Mouse (Mus musculus): ENCODE results near the gene Vps13a. TPM values are rescaled to one million over a fixed set of nuclear protein-coding genes. Genes with fewer than 3 reads are reported as not detected.
"Not testable (repeated sequence)": the region's sequence is repeated elsewhere in the genome, so short reads cannot be mapped to it uniquely, and the experiment has no call there.

The Vps13a gene
- total RNA-seq, 4 experiments from 2014 or later, result 33.9 to 48.8 (median 43.2) TPM

DNA sequence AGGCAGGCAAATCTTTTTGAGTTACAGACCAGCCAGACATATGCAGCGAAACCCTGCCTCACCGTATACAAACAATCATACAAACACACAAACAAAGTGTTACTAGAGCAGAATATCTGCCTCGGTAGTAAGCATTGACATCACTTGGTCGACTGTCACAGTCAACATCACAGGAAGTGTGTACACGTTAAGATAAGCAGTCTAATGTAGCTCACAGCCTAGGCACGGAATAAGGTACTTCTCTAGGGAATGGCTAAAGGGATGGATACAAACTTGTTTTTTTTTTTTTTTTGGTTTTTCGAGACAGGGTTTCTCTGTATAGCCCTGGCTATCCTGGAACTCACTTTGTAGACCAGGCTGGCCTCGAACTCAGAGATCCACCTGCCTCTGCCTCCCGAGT, 23.3 kb downstream of the Vps13a start:
- DNase-seq, result not testable (repeated sequence)

GRCm38 (mm10) chr19:16755854-16756253, 24.9 kb downstream of the Vps13a start:
- no peak for DNase-seq

DNA sequence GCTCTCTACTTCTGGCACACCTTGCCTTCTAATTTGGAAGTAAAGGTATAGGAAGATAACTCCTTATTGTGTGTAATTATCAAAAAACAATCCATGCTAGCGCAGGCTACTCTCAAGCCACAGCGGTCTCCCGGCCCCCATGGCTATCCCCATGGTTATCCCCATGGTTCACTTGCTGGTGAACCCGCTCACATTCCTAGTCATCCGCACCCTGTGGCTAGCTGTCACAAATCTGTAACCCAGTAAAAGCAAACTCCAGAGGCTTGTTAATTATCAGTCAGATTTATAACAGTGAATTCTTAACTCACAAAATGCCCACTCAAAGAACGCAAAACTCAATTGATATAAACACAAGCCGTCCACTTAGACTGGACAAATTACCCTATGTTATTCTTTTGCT, 25.5 kb downstream of the Vps13a start:
- DNase-seq, result no peak

GRCm38 (mm10) chr19:16753151-16753550, 27.6 kb downstream of the Vps13a start:
- no peak for DNase-seq

- no peak for DNase-seq
Measured at GRCm38 (mm10) chr19:16736854-16737253, 43.9 kb downstream of the Vps13a start.

- DNase-seq, result no peak
Measured at GRCm38 (mm10) chr19:16728729-16729128, 52.0 kb downstream of the Vps13a start.

- no peak for DNase-seq
Measured at GRCm38 (mm10) chr19:16715249-16715648, 65.5 kb downstream of the Vps13a start.

DNA sequence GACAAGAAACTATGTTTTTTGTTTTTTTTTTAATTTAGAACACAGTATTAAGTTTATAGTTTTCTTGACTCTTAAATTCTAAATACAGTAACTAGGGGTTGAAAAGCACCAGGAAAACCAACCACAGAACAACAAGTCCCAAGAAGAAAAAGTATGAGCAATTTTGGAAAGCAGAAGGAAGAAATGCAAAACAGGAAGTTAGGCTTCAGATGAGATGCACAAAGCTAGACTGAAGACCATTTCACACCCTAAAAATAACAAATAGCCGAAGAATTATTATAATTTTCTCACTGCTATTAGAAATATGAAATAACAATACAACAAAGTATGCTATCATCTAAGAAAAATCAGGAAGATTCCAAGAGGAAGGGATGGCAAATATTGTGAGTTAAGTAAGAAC, 78.9 kb downstream of the Vps13a start:
- DNase-seq, result no peak

DNA sequence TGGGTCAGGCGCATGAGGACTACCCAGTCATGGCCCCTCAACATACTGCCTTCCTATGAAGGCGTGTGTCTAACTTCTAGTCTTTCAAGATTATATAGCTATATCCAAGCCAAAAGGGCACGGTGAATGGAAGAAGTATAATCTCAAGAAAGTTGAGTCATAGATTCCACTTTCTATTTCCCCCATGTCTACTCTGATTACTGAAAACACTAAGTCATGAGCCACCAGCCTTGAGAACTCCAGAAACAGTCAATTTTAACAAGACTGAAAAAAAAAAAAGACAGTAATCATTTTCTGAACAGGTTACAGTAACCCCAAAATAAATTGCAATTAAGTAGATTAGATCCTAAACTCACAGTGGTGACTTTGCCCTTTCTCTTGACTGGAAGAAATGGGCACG, 95.8 kb downstream of the Vps13a start:
- no peak for DNase-seq

DNA sequence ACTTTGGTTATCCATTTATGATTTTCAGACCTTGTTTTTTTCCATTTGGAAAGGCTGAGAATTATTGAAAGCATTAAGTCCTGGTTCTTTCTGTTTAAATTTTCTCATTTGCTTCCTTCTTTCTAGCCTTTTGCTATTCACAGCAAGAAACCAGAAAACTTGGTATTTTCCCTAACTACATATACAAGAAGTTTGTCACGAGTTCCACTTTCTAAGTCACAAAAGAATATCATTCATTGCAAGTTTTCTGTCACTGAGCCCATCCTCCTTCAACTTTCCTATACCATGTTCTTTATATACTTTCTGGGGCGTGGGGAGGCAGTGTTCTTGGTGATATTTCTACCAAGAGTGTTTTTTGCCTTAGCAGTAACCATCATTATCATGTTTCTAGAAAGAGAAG, 96.5 kb downstream of the Vps13a start:
- no peak for DNase-seq

DNA sequence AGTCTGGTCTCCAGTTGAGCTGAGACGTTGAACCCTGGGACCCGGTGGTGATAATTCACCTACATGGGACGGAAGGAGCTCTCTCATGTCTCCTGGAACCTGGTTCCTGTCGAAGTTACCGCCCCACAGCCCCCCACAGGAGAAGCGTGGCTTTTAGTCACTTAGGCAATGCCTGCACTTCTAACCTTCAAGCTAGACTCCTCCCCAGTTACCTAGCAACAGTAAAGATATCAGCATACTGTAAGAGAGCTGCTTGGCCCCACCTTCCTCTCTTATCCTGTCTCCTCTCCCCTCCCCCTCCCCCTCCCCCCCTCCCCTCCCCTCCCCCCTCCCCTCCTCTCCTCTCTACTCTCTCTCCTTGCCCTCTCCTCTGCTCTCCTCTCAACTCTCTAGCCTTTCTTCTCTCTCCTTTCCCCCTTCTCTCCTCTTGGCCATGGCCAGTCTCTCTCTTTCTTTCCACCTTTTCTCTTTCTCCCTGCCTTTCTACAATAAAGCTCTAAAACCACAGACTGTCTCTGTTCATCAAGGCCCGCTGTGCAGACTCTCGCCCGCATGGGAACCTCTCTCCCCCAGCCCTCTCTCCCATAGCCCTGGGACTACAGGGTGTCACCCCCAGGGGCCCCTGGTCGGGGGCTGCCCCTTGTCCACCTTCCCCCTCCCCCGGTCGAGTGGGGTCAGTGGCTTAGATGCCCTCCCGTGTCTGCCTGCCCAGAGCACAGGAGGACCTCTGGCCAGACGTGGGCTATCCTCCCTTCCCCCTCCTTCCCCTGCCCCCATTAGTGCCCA, 154.9 kb downstream of the Vps13a start:
- no peak for DNase-seq

DNA sequence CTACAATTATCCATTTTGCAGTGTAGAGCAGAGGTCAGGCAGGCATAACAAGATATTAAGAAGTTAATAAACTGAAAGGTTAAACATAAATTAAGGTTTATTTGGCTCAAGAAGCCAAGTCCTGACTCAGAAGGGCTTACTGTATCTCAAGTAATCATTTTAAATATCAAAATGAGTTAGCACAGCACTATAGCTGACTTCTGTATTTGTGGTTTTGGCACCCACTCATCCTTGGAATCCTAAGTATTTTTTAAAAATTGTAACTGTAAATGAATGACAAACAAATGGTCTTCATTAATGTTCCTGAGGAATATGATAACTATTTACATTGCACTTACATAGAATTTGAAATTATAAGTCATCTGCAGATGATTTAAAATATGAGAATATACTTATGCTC, 155.7 kb downstream of the Vps13a start:
- DNase-seq, result no peak

DNA sequence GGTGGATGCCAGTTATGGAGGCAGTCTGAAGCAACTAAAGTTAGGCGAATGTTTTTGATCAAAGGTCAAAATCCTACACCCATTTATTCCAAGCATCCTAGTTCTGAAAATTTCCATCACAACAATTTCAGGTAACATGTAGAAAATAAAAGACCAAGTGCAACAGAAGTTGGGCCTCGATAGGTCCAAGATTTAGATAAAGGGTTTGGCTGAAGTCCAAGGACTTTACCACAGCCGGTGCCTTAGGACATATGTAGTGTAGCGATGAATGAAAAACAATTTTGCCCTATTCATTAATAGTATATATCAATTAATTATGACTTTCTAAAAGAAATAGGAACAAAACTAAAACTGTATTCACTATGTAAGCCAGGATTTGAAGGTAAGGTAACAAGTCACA, 157.6 kb downstream of the Vps13a start:
- no peak for DNase-seq

- DNase-seq, result no peak
Measured at GRCm38 (mm10) chr19:16607634-16608033, 173.1 kb downstream of the Vps13a start.

- no peak for DNase-seq
Measured at GRCm38 (mm10) chr19:16602026-16602425, 178.7 kb downstream of the Vps13a start.

GRCm38 (mm10) chr19:16599298-16599970, 181.3 kb downstream of the Vps13a start:
- peak; percentile 48 for DNase-seq

DNA sequence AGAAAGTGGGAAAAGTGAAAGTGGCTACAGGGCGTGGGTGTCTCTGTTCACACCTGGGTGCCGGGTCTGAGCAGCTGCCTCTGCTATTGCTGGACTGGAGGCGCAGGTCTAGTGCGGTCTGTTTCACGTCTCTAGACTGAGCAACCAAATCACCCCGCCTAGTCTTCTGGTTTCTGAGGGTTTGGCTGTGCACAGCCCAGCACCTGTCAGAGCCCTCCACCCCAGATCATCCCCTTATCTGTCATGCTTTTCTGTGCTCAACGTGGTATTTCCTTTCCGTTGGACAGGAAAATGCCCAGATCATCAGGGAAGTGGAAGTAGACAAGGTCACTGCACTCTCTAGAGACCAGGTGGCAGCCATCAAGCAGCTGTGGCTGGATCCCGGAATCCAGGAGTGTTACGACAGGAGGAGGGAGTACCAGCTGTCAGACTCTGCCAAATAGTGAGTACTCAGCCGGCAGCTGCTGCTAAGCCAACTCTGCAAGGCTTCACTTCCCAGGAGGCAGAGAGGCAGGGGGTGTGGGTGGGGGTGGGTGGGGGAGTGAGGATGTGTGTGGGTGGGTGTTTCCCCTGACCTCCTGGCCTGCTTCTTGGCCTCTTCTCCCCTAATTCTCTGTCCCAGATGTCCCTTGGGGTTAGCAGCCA, 182.0 kb downstream of the Vps13a start:
- DNase-seq, result no peak

GRCm38 (mm10) chr19:16597216-16597615, 183.5 kb downstream of the Vps13a start:
- no peak for DNase-seq

DNA sequence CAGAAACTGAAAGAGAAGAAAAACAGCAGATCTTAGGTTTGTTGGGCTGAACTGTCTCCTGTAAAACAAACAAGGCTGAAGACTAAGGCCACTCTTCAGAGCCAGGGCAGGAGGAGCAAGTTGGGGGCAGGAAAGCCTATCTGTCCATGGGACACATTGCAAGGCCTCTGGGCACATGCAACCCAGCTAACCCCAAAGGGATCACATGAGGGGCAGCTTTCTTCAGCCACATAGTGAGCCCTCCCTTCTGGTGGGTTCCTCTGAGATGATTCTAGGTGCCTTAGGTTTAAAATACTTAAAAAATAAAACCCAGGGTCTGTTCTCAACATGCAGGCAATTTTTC, 186.8 kb downstream of the Vps13a start:
- no peak for DNase-seq

DNA sequence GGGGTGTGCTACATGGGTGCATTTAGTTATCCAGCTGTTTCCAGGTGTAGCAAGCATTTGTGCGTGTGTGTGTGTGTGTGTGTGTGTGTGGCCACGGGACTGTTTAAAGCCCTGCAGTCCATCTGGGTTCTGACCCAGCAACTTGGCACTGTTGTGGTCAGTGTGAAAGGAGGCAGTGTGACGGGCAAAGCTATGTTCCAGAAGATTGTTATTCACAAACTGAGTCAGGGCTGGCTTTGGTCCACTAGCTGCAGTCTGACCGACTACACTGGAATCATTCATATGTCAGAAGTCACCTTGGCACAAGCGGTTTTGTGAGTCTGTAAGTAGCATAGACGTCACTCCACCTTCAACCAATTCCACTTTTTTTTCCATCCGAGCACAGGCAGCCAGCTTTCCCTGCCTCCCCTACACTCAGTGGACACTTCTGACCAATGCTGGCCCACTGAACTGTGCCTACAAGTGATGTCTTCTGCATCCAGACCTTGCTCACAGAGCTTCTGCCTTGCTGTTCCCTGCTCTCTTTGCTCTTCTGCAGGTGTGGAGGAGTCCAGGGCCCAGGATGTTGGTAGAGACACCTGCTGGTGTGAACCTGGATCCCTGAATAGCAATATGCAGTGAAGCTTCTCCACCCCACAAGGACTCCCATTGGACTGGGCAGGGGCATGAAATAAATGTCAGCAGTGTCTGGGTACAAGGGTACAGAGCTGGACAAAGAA, 187.3 kb downstream of the Vps13a start:
- peak; percentile 84 for DNase-seq

DNA sequence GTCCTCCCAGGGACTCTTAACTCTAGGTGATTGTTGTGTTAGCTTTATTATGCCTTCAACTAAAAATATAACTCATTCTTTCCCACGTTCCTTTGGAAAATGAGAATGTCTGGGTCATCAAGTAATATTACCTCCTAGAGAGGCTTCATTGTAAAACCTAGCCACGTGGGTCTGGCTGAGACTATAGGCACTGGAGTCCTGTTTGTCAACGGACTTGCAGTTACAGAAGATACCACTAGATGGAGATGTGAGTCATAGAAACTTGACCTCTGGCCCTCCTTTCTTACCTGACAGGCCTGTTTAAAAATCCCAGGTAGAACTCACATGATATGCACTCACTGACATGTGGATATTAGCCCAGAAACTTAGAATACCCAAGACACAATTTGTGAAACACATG, 195.4 kb downstream of the Vps13a start:
- DNase-seq, result no peak

DNA sequence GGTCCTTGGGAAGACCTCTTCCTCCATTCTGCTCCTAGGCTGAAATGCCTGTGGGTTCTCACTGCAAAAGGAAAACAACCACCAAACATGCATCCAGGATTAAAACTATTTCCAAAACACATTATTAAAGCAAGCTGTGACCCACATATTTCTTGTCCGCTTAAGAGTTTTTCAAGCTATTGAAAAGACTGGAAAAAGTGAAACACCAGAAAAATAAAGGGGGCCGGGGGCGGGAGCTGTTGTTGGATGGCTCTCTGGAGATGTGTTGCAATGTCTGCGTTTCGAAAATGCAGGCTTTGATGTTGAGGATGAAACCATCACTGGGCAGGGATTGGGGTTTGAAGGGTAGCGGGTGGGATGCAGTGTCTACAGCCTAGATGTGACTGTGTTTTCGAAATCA, 196.2 kb downstream of the Vps13a start:
- DNase-seq, result no peak

DNA sequence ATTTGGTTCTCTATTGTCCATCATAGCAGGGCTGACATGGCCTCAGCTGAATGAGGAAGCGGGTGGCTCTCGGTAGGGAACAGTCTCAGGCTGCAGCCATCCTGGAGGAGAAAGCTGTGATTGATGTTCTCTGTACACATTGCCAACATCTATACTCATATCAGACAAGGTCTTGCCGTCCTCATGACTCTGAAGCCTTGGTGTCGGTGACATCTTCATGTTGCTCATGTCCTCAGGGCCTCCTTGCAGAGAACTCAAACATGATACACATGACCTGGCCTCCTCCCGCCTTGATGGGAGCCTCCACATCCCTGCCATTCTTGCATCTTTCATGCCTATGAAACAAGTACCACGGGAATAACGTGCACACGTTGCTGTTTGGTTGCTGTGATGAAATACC, 200.2 kb downstream of the Vps13a start:
- peak; percentile 37 for DNase-seq
